Mouse (Mus musculus) midbrain, embryonic 13.5 days (tissue): ENCODE results near the gene Phf10. TPM values are rescaled to one million over a fixed set of nuclear protein-coding genes. Genes with fewer than 3 reads are reported as not detected.
"Not testable (repeated sequence)": the region's sequence is repeated elsewhere in the genome, so short reads cannot be mapped to it uniquely, and the experiment has no call there.

Experiments used
- ATAC-seq: fragments of 200-750 bp; cut with Nextera tagmentation; 2 replicates; pipeline ENCODE4 v1.8.0; 2017; ENCODE audit warnings: mild to moderate bottlenecking, moderate TSS enrichment, moderate library complexity
- H3K27ac ChIP-seq: fragments of 300-500 bp; sonication (generic); 2 replicates; pipeline ENCODE4 v1.5.1; 2015; ENCODE audit warnings: inconsistent platforms, mild to moderate bottlenecking, moderate library complexity
- H3K27me3 ChIP-seq: fragments of 300-500 bp; sonication (generic); 2 replicates; pipeline ENCODE4 v1.6.1; 2015; ENCODE audit warnings: mild to moderate bottlenecking, inconsistent platforms
- H3K36me3 ChIP-seq: fragments of 300-500 bp; sonication (generic); 2 replicates; pipeline ENCODE4 v1.6.1; 2015; ENCODE audit warnings: mild to moderate bottlenecking, inconsistent platforms
- H3K4me1 ChIP-seq: fragments of 300-500 bp; sonication (generic); replicated peaks from 2 replicates; pipeline ENCODE4 v1.6.1; 2015; ENCODE audit warnings: inconsistent platforms
- H3K4me2 ChIP-seq: fragments of 300-500 bp; sonication (generic); replicated peaks from 2 replicates; pipeline ENCODE4 v1.6.1; 2015; ENCODE audit warnings: moderate library complexity, mild to moderate bottlenecking, inconsistent platforms
- H3K4me3 ChIP-seq: fragments of 300-500 bp; sonication (generic); replicated peaks from 2 replicates; pipeline ENCODE4 v1.5.1; 2015; ENCODE audit warnings: mild to moderate bottlenecking, inconsistent platforms
- H3K9ac ChIP-seq: fragments of 300-500 bp; sonication (generic); replicated peaks from 2 replicates; pipeline ENCODE4 v1.6.1; 2015; ENCODE audit warnings: mild to moderate bottlenecking, inconsistent platforms
- H3K9me3 ChIP-seq: fragments of 300-500 bp; sonication (generic); 2 replicates; pipeline ENCODE4 v1.6.1; 2016; ENCODE audit warnings: mild to moderate bottlenecking, inconsistent platforms
- WGBS: fragments of 180-500 bp; shearing (Covaris S2); methylation state at CpG from one replicate; pipeline ENCODE4 v1.1.7; 2015; 5-methylcytosine and 5-hydroxymethylcytosine counted together
- polyA plus RNA-seq: library from polyadenylated mRNA; unstranded; fragments of >200 nt; fragmentation: Nextera tagmentation; extraction: Ambion mirVana; gene quantifications from 2 replicates; pipeline ENCODE4 v1.2.1, GENCODE M21; 2015

Gene Phf10
- polyA plus RNA-seq, 1 experiment from 2014 or later, result 19.2 TPM

- Histone ChIP-seq H3K9ac (0 out of 2 replicates have a peak overlapping the region, but pooled peaks have one; percentile 1), H3K4me3 (no peak overlapping the region), H3K9me3 (no peaks in the 10 kb centered on the region), H3K27me3 (no peaks in the 10 kb centered on the region), H3K4me1 (no peaks in the 10 kb centered on the region), H3K36me3 (no peaks in the 10 kb centered on the region), H3K27ac (no peak overlapping the region), H3K4me2 (no peak overlapping the region)
- WGBS, result 16% methylated on average over 1 of the region's 1 CpGs
- ATAC-seq, result no peak
Observed at GRCm38 (mm10) chr17:14906611-14907010, 54.5 kb downstream of the Phf10 start.

GRCm38 (mm10) chr17:14904637-14905265, 56.3 kb downstream of the Phf10 start:
- Histone ChIP-seq H3K9ac (no peak overlapping the region), H3K4me1 (no peaks in the 10 kb centered on the region), H3K27ac (no peak overlapping the region), H3K4me3 (no peak overlapping the region), H3K9me3 (no peaks in the 10 kb centered on the region), H3K36me3 (no peaks in the 10 kb centered on the region), H3K27me3 (no peaks in the 10 kb centered on the region), H3K4me2 (no peak overlapping the region)
- peak; percentile 74 for ATAC-seq
- WGBS, result 56% methylated on average over 7 of the region's 7 CpGs

- H3K4me1 ChIP-seq, result no peaks in the 10 kb centered on the region
- H3K36me3 ChIP-seq, result no peaks in the 10 kb centered on the region
- no peak overlapping the region for H3K4me2 ChIP-seq
- ATAC-seq, result no peak
- H3K27me3 ChIP-seq, result no peaks in the 10 kb centered on the region
- no peak overlapping the region for H3K4me3 ChIP-seq
- H3K27ac ChIP-seq, result no peak overlapping the region
- H3K9ac ChIP-seq, result 0 out of 2 replicates have a peak overlapping the region, but pooled peaks have one; percentile 10
- WGBS, result 90% methylated on average over 6 of the region's 6 CpGs
- H3K9me3 ChIP-seq, result no peaks in the 10 kb centered on the region
Observed at GRCm38 (mm10) chr17:14904206-14904605, 56.9 kb downstream of the Phf10 start.

- Histone ChIP-seq H3K4me2 (no peak overlapping the region), H3K9ac (no peak overlapping the region), H3K36me3 (no peaks in the 10 kb centered on the region), H3K4me1 (no peaks in the 10 kb centered on the region), H3K27me3 (no peaks in the 10 kb centered on the region), H3K9me3 (no peaks in the 10 kb centered on the region), H3K4me3 (no peak overlapping the region), H3K27ac (no peak overlapping the region)
- no peak for ATAC-seq
- 88% methylated on average over 3 of the region's 3 CpGs for WGBS
Observed at GRCm38 (mm10) chr17:14903212-14903611, 57.9 kb downstream of the Phf10 start.

GRCm38 (mm10) chr17:14898972-14899371, 62.1 kb downstream of the Phf10 start:
- no peak overlapping the region for H3K9ac ChIP-seq
- WGBS, result 92% methylated on average over 1 of the region's 1 CpGs

GRCm38 (mm10) chr17:14895058-14895457, 66.0 kb downstream of the Phf10 start:
- H3K27ac ChIP-seq, H3K9me3 ChIP-seq, H3K4me3 ChIP-seq, H3K36me3 ChIP-seq, H3K27me3 ChIP-seq, H3K4me2 ChIP-seq, H3K4me1 ChIP-seq, ATAC-seq, H3K9ac ChIP-seq: not testable (repeated sequence)

More at GRCm38 (mm10) chr17:14898972-14899371, 62.1 kb downstream of the Phf10 start:
- no peak for ATAC-seq
- Histone ChIP-seq H3K9me3 (no peaks in the 10 kb centered on the region), H3K36me3 (no peaks in the 10 kb centered on the region), H3K4me2 (no peak overlapping the region), H3K27me3 (no peaks in the 10 kb centered on the region), H3K4me1 (no peaks in the 10 kb centered on the region), H3K27ac (no peak overlapping the region), H3K4me3 (no peak overlapping the region)

Other genes starting within 250 kb of the Phf10 start
- 4.7 and 9.0 TPM in 2 replicates for gene Wdr27, start 18.1 kb downstream of the Phf10 start, polyA plus RNA-seq
- gene 1600012H06Rik, start 18.1 kb downstream of the Phf10 start, polyA plus RNA-seq, result 27.4 and 28.2 TPM in 2 replicates
- 10.6 and 11.8 TPM in 2 replicates for gene 9030025P20Rik, start 17.2 kb upstream of the Phf10 start, polyA plus RNA-seq
- 0.96 and 1.4 TPM in 2 replicates for gene Gm3417, start 17.5 kb upstream of the Phf10 start, polyA plus RNA-seq
- gene Gm3435, start 48.9 kb upstream of the Phf10 start, polyA plus RNA-seq, result 15.4 and 17.8 TPM in 2 replicates
- gene Ermard, start 79.9 kb upstream of the Phf10 start, polyA plus RNA-seq, result 111 and 114 TPM in 2 replicates
- gene Tcte3, start 80.2 kb upstream of the Phf10 start, polyA plus RNA-seq, result not detected in 2 replicates
- 5.7 and 5.8 TPM in 2 replicates for gene Gm3448, start 80.3 kb upstream of the Phf10 start, polyA plus RNA-seq